Mouse (Mus musculus): ENCODE measurements at regions not wholly inside any gene's neighbourhood (a gene's known extent, or its start where the extent isn't known, plus 50 kb on each side); places are given as distances from the start of the nearest gene placed in this dataset.

- DNase-seq (ENCODE audit: low spot score in 2 of 2): no peak
These were observed 184.8 kb upstream of the Fn1 start for GRCm38 (mm10) chr1:71837764-71838163.

GRCm38 (mm10) chr1:71837039-71837648 is 184.1 kb upstream of the Fn1 start:
- DNase-seq (ENCODE audit: low spot score in 2 of 2): no peak

GRCm38 (mm10) chr1:71830379-71830778 is 177.4 kb upstream of the Fn1 start:
- no peak for DNase-seq (ENCODE audit: low spot score in 2 of 2)

GRCm38 (mm10) chr1:71824410-71824809 is 171.4 kb upstream of the Fn1 start:
- no peak for DNase-seq (ENCODE audit: low spot score in 2 of 2)

- no peak for DNase-seq (ENCODE audit: low spot score in 2 of 2)
These were observed 169.1 kb upstream of the Fn1 start for GRCm38 (mm10) chr1:71822123-71822522.

- no peak for DNase-seq (ENCODE audit: low spot score in 2 of 2)
These were observed 168.1 kb upstream of the Fn1 start for GRCm38 (mm10) chr1:71821099-71821498.

GRCm38 (mm10) chr1:71816306-71816705 is 163.3 kb upstream of the Fn1 start:
- DNase-seq (ENCODE audit: low spot score in 2 of 2): peak; percentile 3 to 4

- peak in 1 of 2 experiments; percentile 5 for DNase-seq (ENCODE audit: low spot score in 2 of 2)
These were observed 161.1 kb upstream of the Fn1 start for GRCm38 (mm10) chr1:71814141-71814540.

GRCm38 (mm10) chr1:71812171-71812695 is 159.2 kb upstream of the Fn1 start:
- no peak for DNase-seq (ENCODE audit: low spot score in 2 of 2)

- no peak for DNase-seq (ENCODE audit: low spot score in 2 of 2)
These were observed 158.3 kb upstream of the Fn1 start for GRCm38 (mm10) chr1:71811196-71811788.

- no peak for DNase-seq (ENCODE audit: low spot score in 2 of 2)
These were observed 155.0 kb upstream of the Fn1 start for GRCm38 (mm10) chr1:71808005-71808404.

GRCm38 (mm10) chr1:71807586-71807985 is 154.6 kb upstream of the Fn1 start:
- peak; percentile 8 to 31 for DNase-seq (ENCODE audit: low spot score in 2 of 2)

- no peak for DNase-seq (ENCODE audit: low spot score in 2 of 2)
These were observed 148.5 kb upstream of the Fn1 start for GRCm38 (mm10) chr1:71801283-71802066.

- DNase-seq (ENCODE audit: low spot score in 2 of 2): no peak
These were observed 147.6 kb upstream of the Fn1 start for GRCm38 (mm10) chr1:71800581-71800980.

- DNase-seq (ENCODE audit: low spot score in 2 of 2): no peak
These were observed 145.6 kb upstream of the Fn1 start for GRCm38 (mm10) chr1:71798636-71799035.

GRCm38 (mm10) chr1:71788408-71788807 is 135.4 kb upstream of the Fn1 start:
- DNase-seq (ENCODE audit: low spot score in 2 of 2): no peak

GRCm38 (mm10) chr1:71784880-71785279 is 131.9 kb upstream of the Fn1 start:
- no peak for DNase-seq (ENCODE audit: low spot score in 2 of 2)

GRCm38 (mm10) chr1:71778292-71778691 is 125.3 kb upstream of the Fn1 start:
- DNase-seq (ENCODE audit: low spot score in 2 of 2): no peak

GRCm38 (mm10) chr1:71775865-71776501 is 123.0 kb upstream of the Fn1 start:
- DNase-seq (ENCODE audit: low spot score in 2 of 2): no peak

- no peak for DNase-seq (ENCODE audit: low spot score in 2 of 2)
These were observed 119.5 kb upstream of the Fn1 start for GRCm38 (mm10) chr1:71772526-71772925.

GRCm38 (mm10) chr1:71771798-71772197 is 118.8 kb upstream of the Fn1 start:
- no peak for DNase-seq (ENCODE audit: low spot score in 2 of 2)

GRCm38 (mm10) chr1:71769595-71769994 is 116.6 kb upstream of the Fn1 start:
- no peak for DNase-seq (ENCODE audit: low spot score in 2 of 2)
